Mouse (Mus musculus): ENCODE data around the gene Ehd1. TPM values are rescaled to one million over a fixed set of nuclear protein-coding genes. Genes with fewer than 3 reads are reported as not detected.
A peak's percentile ranks its signal among the peaks of the same experiment; 100 is the strongest.

Ehd1 gene
- polyA plus RNA-seq, 2 experiments: 38.0 to 81.6 TPM

- Histone ChIP-seq H3K9ac (replicated peaks) (no peak overlapping the region), H3K9me3 (ENCODE audit: control insufficient read depth, low read length) (no peaks in the 10 kb centered on the region), H3K27me3 (ENCODE audit: control insufficient read depth, insufficient read depth, low read length) (no peaks in the 10 kb centered on the region), H3K4me3 (ENCODE audit: insufficient read depth in 1 of 2, low read depth in 2 of 2, low read length in 2 of 2) (no peak overlapping the region), H3K4me1 (replicated peaks; ENCODE audit: control insufficient read depth in 2 of 2, insufficient read depth in 2 of 2, low read length in 1 of 2) (peaks cover 36 to 40% of the 10 kb centered on the region in 2 experiments), H3K36me3 (replicated peaks; ENCODE audit: control insufficient read depth, insufficient read depth, low read depth) (no peaks in the 10 kb centered on the region), H3K4me2 (ENCODE audit: low read depth) (no peak overlapping the region), H3K27ac (no peak overlapping the region)
- TF ChIP-seq EP300 (IDR thresholded peaks at IDR 0.05; ENCODE audit: low read depth) (no peak), CTCF (IDR thresholded peaks at IDR 0.05; ENCODE audit: low read depth) (no peak)
- no peak for DNase-seq (ENCODE audit: low read depth in 3 of 3, low spot score in 3 of 3)
- no peak for ATAC-seq (ENCODE audit: insufficient read depth)
- 65% methylated on average over 7 of the region's 7 CpGs for WGBS (ENCODE audit: insufficient replicate concordance)
These were observed 39.7 kb upstream of the Ehd1 start for GRCm38 (mm10) chr19:6236842-6237241.

- no peak for DNase-seq (ENCODE audit: low read depth in 3 of 3, low spot score in 3 of 3)
- Histone ChIP-seq H3K4me2 (ENCODE audit: low read depth) (no peak overlapping the region), H3K9ac (replicated peaks) (no peak overlapping the region), H3K9me3 (ENCODE audit: control insufficient read depth, low read length) (no peaks in the 10 kb centered on the region), H3K4me1 (replicated peaks; ENCODE audit: control insufficient read depth in 2 of 2, insufficient read depth in 2 of 2, low read length in 1 of 2) (peaks cover 41 to 46% of the 10 kb centered on the region in 2 experiments), H3K27ac (no peak overlapping the region), H3K27me3 (ENCODE audit: control insufficient read depth, insufficient read depth, low read length) (no peaks in the 10 kb centered on the region), H3K36me3 (replicated peaks; ENCODE audit: control insufficient read depth, insufficient read depth, low read depth) (no peaks in the 10 kb centered on the region), H3K4me3 (ENCODE audit: insufficient read depth in 1 of 2, low read depth in 2 of 2, low read length in 2 of 2) (no peak overlapping the region)
- ATAC-seq (ENCODE audit: insufficient read depth): no peak
- TF ChIP-seq CTCF (IDR thresholded peaks at IDR 0.05; ENCODE audit: low read depth) (no peak), EP300 (IDR thresholded peaks at IDR 0.05; ENCODE audit: low read depth) (no peak)
These were observed 37.8 kb upstream of the Ehd1 start for GRCm38 (mm10) chr19:6238740-6239139.

GRCm38 (mm10) chr19:6240136-6240535 lies 36.4 kb upstream of the Ehd1 start:
- Histone ChIP-seq H3K36me3 (replicated peaks; ENCODE audit: control insufficient read depth, insufficient read depth, low read depth) (no peaks in the 10 kb centered on the region), H3K4me2 (ENCODE audit: low read depth) (peak overlapping the region; percentile 69), H3K27me3 (ENCODE audit: control insufficient read depth, insufficient read depth, low read length) (no peaks in the 10 kb centered on the region), H3K27ac (peak overlapping the region; percentile 93), H3K4me3 (ENCODE audit: insufficient read depth in 1 of 2, low read depth in 2 of 2, low read length in 2 of 2) (no peak overlapping the region; a peak in 1 of 4 replicates), H3K4me1 (replicated peaks; ENCODE audit: control insufficient read depth in 2 of 2, insufficient read depth in 2 of 2, low read length in 1 of 2) (peaks cover 34 to 40% of the 10 kb centered on the region in 2 experiments), H3K9ac (replicated peaks) (peak overlapping the region; percentile 51), H3K9me3 (ENCODE audit: control insufficient read depth, low read length) (no peaks in the 10 kb centered on the region)
- DNase-seq (ENCODE audit: low read depth in 3 of 3, low spot score in 3 of 3) (peak; percentile 54 to 56 (median 56)), ATAC-seq (ENCODE audit: insufficient read depth) (peak; percentile 14; the same call in 1 of the 2 replicates)
- WGBS (ENCODE audit: insufficient replicate concordance): 21% methylated on average over 1 of the region's 1 CpGs
- TF ChIP-seq CTCF (IDR thresholded peaks at IDR 0.05; ENCODE audit: low read depth): no peak
- TF ChIP-seq EP300 (IDR thresholded peaks at IDR 0.05; ENCODE audit: low read depth): no peak

GRCm38 (mm10) chr19:6240725-6241124 lies 35.8 kb upstream of the Ehd1 start:
- peak overlapping the region; percentile 31 to 93; a peak in 3 of 4 replicates for H3K4me3 ChIP-seq (ENCODE audit: insufficient read depth in 1 of 2, low read depth in 2 of 2, low read length in 2 of 2)
- no peaks in the 10 kb centered on the region; the same call in 1 of the 2 replicates for H3K36me3 ChIP-seq (replicated peaks; ENCODE audit: control insufficient read depth, insufficient read depth, low read depth)
- H3K27me3 ChIP-seq (ENCODE audit: control insufficient read depth, insufficient read depth, low read length): no peaks in the 10 kb centered on the region
- no peak for ATAC-seq (ENCODE audit: insufficient read depth)
- no peaks in the 10 kb centered on the region for H3K9me3 ChIP-seq (ENCODE audit: control insufficient read depth, low read length)
- TF ChIP-seq EP300 (IDR thresholded peaks at IDR 0.05; ENCODE audit: low read depth) (no peak), CTCF (IDR thresholded peaks at IDR 0.05; ENCODE audit: low read depth) (no peak)
- 33% methylated on average over 5 of the region's 5 CpGs for WGBS (ENCODE audit: insufficient replicate concordance)
- H3K27ac ChIP-seq: peak overlapping the region; percentile 93
- H3K9ac ChIP-seq (replicated peaks): peak overlapping the region; percentile 51
- H3K4me2 ChIP-seq (ENCODE audit: low read depth): peak overlapping the region; percentile 69
- peaks cover 33 to 37% of the 10 kb centered on the region in 2 experiments for H3K4me1 ChIP-seq (replicated peaks; ENCODE audit: control insufficient read depth in 2 of 2, insufficient read depth in 2 of 2, low read length in 1 of 2)
- DNase-seq (ENCODE audit: low read depth in 3 of 3, low spot score in 3 of 3): no peak

GRCm38 (mm10) chr19:6241274-6242107 lies 35.0 kb upstream of the Ehd1 start, which contains the start of gene Atg2a:
Gene Atg2a (plus strand): TSS chr19:6241668.
- H3K4me2 ChIP-seq (ENCODE audit: low read depth): peak within 1 kb of the TSS; percentile 94
- no peaks in the 10 kb centered on the region for H3K27me3 ChIP-seq (ENCODE audit: control insufficient read depth, insufficient read depth, low read length)
- peaks cover 1% of the 10 kb centered on the region; the same call in 1 of the 2 replicates for H3K36me3 ChIP-seq (replicated peaks; ENCODE audit: control insufficient read depth, insufficient read depth, low read depth)
- H3K27ac ChIP-seq: peak within 1 kb of the TSS; percentile 93
- peak within 1 kb of the TSS; percentile 93 for H3K9ac ChIP-seq (replicated peaks)
- DNase-seq (ENCODE audit: low read depth in 3 of 3, low spot score in 3 of 3) (peak; percentile 99 to 100 (median 99)), ATAC-seq (ENCODE audit: insufficient read depth) (peak; percentile 89)
- H3K4me1 ChIP-seq (replicated peaks; ENCODE audit: control insufficient read depth in 2 of 2, insufficient read depth in 2 of 2, low read length in 1 of 2): peaks cover 30 to 33% of the 10 kb centered on the region in 2 experiments
- WGBS (ENCODE audit: insufficient replicate concordance): under 1% methylated on average over 55 of the region's 55 CpGs
- H3K4me3 ChIP-seq (ENCODE audit: insufficient read depth in 1 of 2, low read depth in 2 of 2, low read length in 2 of 2): peak within 1 kb of the TSS; percentile 91 to 93
- peak; percentile 14; the same call in 1 of the 2 replicates for TF ChIP-seq CTCF (IDR thresholded peaks at IDR 0.05; ENCODE audit: low read depth)
- TF ChIP-seq EP300 (IDR thresholded peaks at IDR 0.05; ENCODE audit: low read depth): no peak
- no peaks in the 10 kb centered on the region for H3K9me3 ChIP-seq (ENCODE audit: control insufficient read depth, low read length)

Data from liver, embryonic 14.5 days (tissue).